Mouse (Mus musculus): Measurements from ENCODE around the gene Dusp8. TPM values are rescaled to one million over a fixed set of nuclear protein-coding genes. Genes with fewer than 3 reads are reported as not detected.
"Not testable (repeated sequence)": the region's sequence is repeated elsewhere in the genome, so short reads cannot be mapped to it uniquely, and the experiment has no call there.

Gene Dusp8
- 100 to 1,000 TPM; 142 to 154 TPM for total RNA-seq (2021)

- peak; percentile 96 for DNase-seq
- intact Hi-C loops (cut with DNase I), result no loop called here
Observed at GRCm38 (mm10) chr7:142095183-142095931, at the start of gene Dusp8. Gene Dusp8, minus strand, starts transcription at chr7:142095843.

GRCm38 (mm10) chr7:142144507-142144906 is 48.9 kb upstream of the Dusp8 start, which contains the start of gene Gm45337:
Gene Gm45337, minus strand, starts transcription at chr7:142144607.
- intact Hi-C loops (cut with DNase I), result loop anchor here (10.0 kb wide), 1 partner anchor 100 kb away; the partner anchor contains the start of gene Gm40460

GRCm38 (mm10) chr7:142143506-142144010 is 47.9 kb upstream of the Dusp8 start:
- intact Hi-C loops (cut with DNase I), result loop anchor here (10.0 kb wide), 1 partner anchor 101 kb away; the partner anchor contains the start of gene Gm40460
- not testable (repeated sequence) for DNase-seq

More at GRCm38 (mm10) chr7:142144507-142144906, 48.9 kb upstream of the Dusp8 start, which contains the start of gene Gm45337:
- no peak for DNase-seq

GRCm38 (mm10) chr7:142140696-142141095 is 45.1 kb upstream of the Dusp8 start:
- DNase-seq, result no peak
- intact Hi-C loops (cut with DNase I), result loop anchor here (10.0 kb wide), 1 partner anchor 104 kb away; the partner anchor contains the start of gene Gm40460

GRCm38 (mm10) chr7:142135934-142136333 is 40.3 kb upstream of the Dusp8 start, which contains the start of gene Gm39115:
Gene Gm39115, minus strand, starts transcription at chr7:142136034.
- intact Hi-C loops (cut with DNase I); DNase-seq: not testable (repeated sequence)

- intact Hi-C loops (cut with DNase I), result no loop called here
- DNase-seq, result peak; percentile 22
Observed at GRCm38 (mm10) chr7:142134206-142134995, 38.8 kb upstream of the Dusp8 start.

- intact Hi-C loops (cut with DNase I), result no loop called here
- no peak for DNase-seq
Observed at GRCm38 (mm10) chr7:142128843-142129242, 33.2 kb upstream of the Dusp8 start.

GRCm38 (mm10) chr7:142120629-142121028 is 25.0 kb upstream of the Dusp8 start, which contains the start of gene Gm45618:
Gene Gm45618, minus strand, starts transcription at chr7:142120729.
- DNase-seq; intact Hi-C loops (cut with DNase I): not testable (repeated sequence)

- intact Hi-C loops (cut with DNase I), result no loop called here
- DNase-seq, result peak; percentile 26
Observed at GRCm38 (mm10) chr7:142119632-142120031, 24.0 kb upstream of the Dusp8 start.

- intact Hi-C loops (cut with DNase I), result no loop called here
- no peak for DNase-seq
Observed at GRCm38 (mm10) chr7:142104747-142105146, 9.1 kb upstream of the Dusp8 start.

GRCm38 (mm10) chr7:142097776-142098175 is 2.1 kb upstream of the Dusp8 start:
- peak; percentile 85 for DNase-seq
- intact Hi-C loops (cut with DNase I), result no loop called here

GRCm38 (mm10) chr7:142096701-142097100 is 1.1 kb upstream of the Dusp8 start:
- intact Hi-C loops (cut with DNase I), result no loop called here
- DNase-seq, result no peak

- intact Hi-C loops (cut with DNase I), result no loop called here
- DNase-seq, result peak; percentile 49
Observed at GRCm38 (mm10) chr7:142094301-142095143, 1.1 kb downstream of the Dusp8 start.

- DNase-seq, result no peak
- intact Hi-C loops (cut with DNase I), result no loop called here
Observed at GRCm38 (mm10) chr7:142093696-142094240, 1.9 kb downstream of the Dusp8 start.

- intact Hi-C loops (cut with DNase I), result no loop called here
- no peak for DNase-seq
Observed at GRCm38 (mm10) chr7:142092991-142093390, 2.7 kb downstream of the Dusp8 start.

- peak; percentile 55 for DNase-seq
- intact Hi-C loops (cut with DNase I), result no loop called here
Observed at GRCm38 (mm10) chr7:142091848-142092247, 3.8 kb downstream of the Dusp8 start.

GRCm38 (mm10) chr7:142089648-142090447 is 5.8 kb downstream of the Dusp8 start:
- DNase-seq, result peak; percentile 19
- intact Hi-C loops (cut with DNase I), result no loop called here

- intact Hi-C loops (cut with DNase I), result no loop called here
- peak; percentile 43 for DNase-seq
Observed at GRCm38 (mm10) chr7:142088886-142089285, 6.8 kb downstream of the Dusp8 start.
